ENCODE assay signal across 11 mouse cellular contexts in genomic region chr19:45937530-45937929, GRCm38 (mm10).
A peak's percentile ranks its signal among the peaks of the same experiment; 100 is the strongest.
DNase-seq lines count a peak whose midpoint lies in the region; ATAC-seq lines count a peak whose summit lies in the region.
"Had no signal": no experiment of that assay in that cellular context is flagged by ENCODE, and none has a peak within 500 bp of the region (broad histone marks: within the 10 kb centered on the region; RNA-seq: fewer than 3 reads in every experiment).

No protein-coding gene starts in this region.

- ATAC-seq in forebrain, embryonic 16.5 days: peak; percentile 82
- ATAC-seq in midbrain, embryonic 12.5 days (ENCODE audit: low FRiP score, low read depth): peak; percentile 54; the same call in 1 of the 2 replicates
- no peak for ATAC-seq in intestine, embryonic 15.5 days
- ATAC-seq in megakaryocyte progenitor cell, adult 5-6 weeks (replicated peaks; ENCODE audit: poor library complexity): no peak

- no peaks in the 10 kb centered on the region; the same call in 1 of the 2 replicates for H3K36me3 ChIP-seq in forebrain, embryonic 16.5 days (ENCODE audit: control insufficient read depth, insufficient read depth)
- H3K36me3 ChIP-seq in midbrain, embryonic 12.5 days: peaks cover 7% of the 10 kb centered on the region; the same call in 1 of the 2 replicates
- no peaks in the 10 kb centered on the region for H3K36me3 ChIP-seq in intestine, embryonic 15.5 days

- H3K9ac ChIP-seq in forebrain, embryonic 16.5 days (replicated peaks; ENCODE audit: low read depth, low read length): peak overlapping the region; percentile 41
- no peak overlapping the region for H3K9ac ChIP-seq in midbrain, embryonic 12.5 days (replicated peaks)
- no peak overlapping the region for H3K9ac ChIP-seq in intestine, embryonic 15.5 days
- H3K9ac ChIP-seq: lung, embryonic 15.5 days had no signal

- H3K4me1 ChIP-seq in forebrain, embryonic 16.5 days (replicated peaks; ENCODE audit: control insufficient read depth, insufficient read depth, low read length): peaks cover 9% of the 10 kb centered on the region
- H3K4me1 ChIP-seq in midbrain, embryonic 12.5 days: peaks cover 14% of the 10 kb centered on the region
- no peaks in the 10 kb centered on the region for H3K4me1 ChIP-seq in intestine, embryonic 15.5 days (replicated peaks)
- H3K4me1 ChIP-seq: lung, embryonic 15.5 days had no signal

- H3K4me2 ChIP-seq in forebrain, embryonic 16.5 days (ENCODE audit: low read length): no peak overlapping the region
- peak overlapping the region; percentile 10; the same call in 1 of the 2 replicates for H3K4me2 ChIP-seq in midbrain, embryonic 12.5 days (replicated peaks)
- H3K4me2 ChIP-seq in intestine, embryonic 15.5 days (replicated peaks): no peak overlapping the region
- H3K4me2 ChIP-seq: lung, embryonic 15.5 days had no signal

- no peak overlapping the region for H3K4me3 ChIP-seq in forebrain, embryonic 16.5 days (replicated peaks; ENCODE audit: low read length)
- no peak overlapping the region for H3K4me3 ChIP-seq in midbrain, embryonic 12.5 days
- no peak overlapping the region for H3K4me3 ChIP-seq in intestine, embryonic 15.5 days (replicated peaks)
- H3K4me3 ChIP-seq: lung, embryonic 15.5 days had no signal

- 5% methylated on average over 9 of the region's 9 CpGs for WGBS in forebrain, embryonic 16.5 days
- WGBS in midbrain, embryonic 12.5 days: 5% methylated on average over 9 of the region's 9 CpGs
- WGBS in intestine, embryonic 15.5 days: 48% methylated on average over 9 of the region's 9 CpGs

- H3K27ac ChIP-seq in forebrain, embryonic 16.5 days (ENCODE audit: low read length): peak overlapping the region; percentile 45
- H3K27ac ChIP-seq in midbrain, embryonic 12.5 days (replicated peaks): peak overlapping the region; percentile 62
- no peak overlapping the region for H3K27ac ChIP-seq in intestine, embryonic 15.5 days
- H3K27ac ChIP-seq: lung, embryonic 15.5 days had no signal

- no peaks in the 10 kb centered on the region for H3K27me3 ChIP-seq in forebrain, embryonic 16.5 days (replicated peaks; ENCODE audit: control insufficient read depth, insufficient read depth, low read length)
- H3K27me3 ChIP-seq in midbrain, embryonic 12.5 days: no peaks in the 10 kb centered on the region
- no peaks in the 10 kb centered on the region for H3K27me3 ChIP-seq in intestine, embryonic 15.5 days (replicated peaks)
- H3K27me3 ChIP-seq: lung, embryonic 15.5 days had no signal

- DNase-seq in brain, adult 2 months (ENCODE audit: low read depth, low spot score): peak; percentile 81
- peak; percentile 53 to 65 for DNase-seq in cerebellum, postnatal 10 days
- no peak for DNase-seq in urinary bladder, adult 18-20 months (ENCODE audit: low spot score in 2 of 2)
- DNase-seq in yolk sac, embryonic 10.5 days (ENCODE audit: low spot score): no peak
- DNase-seq: heart, postnatal 10 days; right cerebral cortex, postnatal 14 days had no signal

- no peaks in the 10 kb centered on the region for H3K9me3 ChIP-seq in forebrain, embryonic 16.5 days (ENCODE audit: control insufficient read depth, low read length)
- H3K9me3 ChIP-seq in midbrain, embryonic 12.5 days: no peaks in the 10 kb centered on the region
- H3K9me3 ChIP-seq in intestine, embryonic 15.5 days: no peaks in the 10 kb centered on the region
- H3K9me3 ChIP-seq: lung, embryonic 15.5 days had no signal

Comparison
In these comparisons a context has a peak if more than half of its experiments do, and no peak if none do; other contexts are left out.
1. DNase-seq: peak in brain, adult 2 months (single experiment) and cerebellum, postnatal 10 days (2 of 2); none in urinary bladder, adult 18-20 months (0 of 2) and yolk sac, embryonic 10.5 days (single experiment).
2. ATAC-seq: peak in forebrain, embryonic 16.5 days (single experiment) and midbrain, embryonic 12.5 days (single experiment); none in intestine, embryonic 15.5 days (single experiment) and megakaryocyte progenitor cell, adult 5-6 weeks (single experiment).